In the genomic region with DNA sequence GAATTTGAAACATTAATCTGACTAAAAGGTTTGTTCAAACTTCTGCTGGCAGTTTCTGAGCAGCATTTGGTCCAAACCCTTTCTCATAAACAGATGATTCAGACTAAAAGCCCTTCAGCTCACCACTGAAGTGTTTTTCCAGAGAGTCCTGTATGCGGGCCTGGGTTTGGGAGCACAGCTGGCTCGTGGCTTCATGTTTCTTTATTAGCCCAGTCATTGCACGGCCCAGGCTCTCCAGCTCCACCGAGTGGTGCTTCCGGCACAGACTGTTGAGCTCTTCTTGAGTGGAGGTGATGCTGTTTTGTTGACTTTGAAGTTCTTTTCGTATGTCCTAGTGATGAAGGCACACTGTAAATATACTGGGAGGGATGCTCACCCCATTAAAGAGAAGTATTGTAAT, we compare ENCODE assay signal across 9 mouse cellular contexts.
A peak's percentile ranks its signal among the peaks of the same experiment; 100 is the strongest.
DNase-seq lines count a peak whose midpoint lies in the region; ATAC-seq and TF ChIP-seq lines count a peak whose summit lies in the region.
"Had no signal": no experiment of that assay in that cellular context is flagged by ENCODE, and none has a peak within 500 bp of the region (broad histone marks: within the 10 kb centered on the region; RNA-seq: fewer than 3 reads in every experiment).

No protein-coding gene starts in this region.

- H3K36me3 ChIP-seq in intestine, embryonic 14.5 days (ENCODE audit: control insufficient read depth, insufficient read depth, low read length), result no peaks in the 10 kb centered on the region
- no peaks in the 10 kb centered on the region for H3K36me3 ChIP-seq in neural tube, embryonic 11.5 days (ENCODE audit: control insufficient read depth, insufficient read depth, low read length)

- no peak for ATAC-seq in intestine, embryonic 14.5 days (replicated peaks; ENCODE audit: low FRiP score, low TSS enrichment, low read depth)
- ATAC-seq in neural tube, embryonic 11.5 days (ENCODE audit: insufficient read depth, low FRiP score, low TSS enrichment), result no peak; the same call in 1 of the 2 replicates

- H3K9me3 ChIP-seq in intestine, embryonic 14.5 days (ENCODE audit: control insufficient read depth, low read length), result no peaks in the 10 kb centered on the region
- no peaks in the 10 kb centered on the region for H3K9me3 ChIP-seq in neural tube, embryonic 11.5 days (ENCODE audit: control insufficient read depth, low read length)

- no peak overlapping the region for H3K4me2 ChIP-seq in intestine, embryonic 14.5 days (ENCODE audit: low read length)
- H3K4me2 ChIP-seq in neural tube, embryonic 11.5 days (ENCODE audit: low read depth), result no peak overlapping the region

- H3K4me3 ChIP-seq in intestine, embryonic 14.5 days (ENCODE audit: low read depth, low read length), result no peak overlapping the region
- H3K4me3 ChIP-seq in neural tube, embryonic 11.5 days (ENCODE audit: low read depth, low read length), result no peak overlapping the region

- H3K9ac ChIP-seq in intestine, embryonic 14.5 days (ENCODE audit: low read length), result no peak overlapping the region
- H3K9ac ChIP-seq in neural tube, embryonic 11.5 days (ENCODE audit: low read length), result no peak overlapping the region

- no peak for TF ChIP-seq POLR2A in brain, embryonic 14.5 days (IDR thresholded peaks at IDR 0.05; ENCODE audit: borderline replicate concordance, extremely low read depth, insufficient read depth, insufficient read length, poor library complexity, severe bottlenecking)

- H3K27ac ChIP-seq in intestine, embryonic 14.5 days (ENCODE audit: low read depth), result peak overlapping the region; percentile 8; the same call in 1 of the 2 replicates
- H3K27ac ChIP-seq in neural tube, embryonic 11.5 days (ENCODE audit: low read depth, low read length), result no peak overlapping the region

- peak; percentile 25; the same call in 1 of the 2 replicates for TF ChIP-seq CTCF in brain, embryonic 14.5 days (IDR thresholded peaks at IDR 0.05; ENCODE audit: borderline replicate concordance, extremely low read depth, insufficient read depth, insufficient read length)

- DNase-seq in kidney, postnatal 4 days, result peak; percentile 26 to 53
- no peak for DNase-seq in kidney, adult 8-10 months
- DNase-seq in brain, embryonic 14.5 days (ENCODE audit: low read depth), result no peak
- DNase-seq in intestine, embryonic 14.5 days (ENCODE audit: low spot score), result no peak
- peak; percentile 46 for DNase-seq in neural tube, embryonic 11.5 days (ENCODE audit: low spot score)
- no peak for DNase-seq in layer of hippocampus, adult 8-10 months (ENCODE audit: low spot score in 2 of 2)
- DNase-seq in adrenal gland, adult 18-20 months (ENCODE audit: low spot score in 2 of 2), result no peak
- no peak for DNase-seq in urinary bladder, adult 2 months (ENCODE audit: low spot score)
- DNase-seq: spleen, adult 18-20 months had no signal

- H3K27me3 ChIP-seq in intestine, embryonic 14.5 days (replicated peaks; ENCODE audit: control insufficient read depth, insufficient read depth, low read length), result no peaks in the 10 kb centered on the region
- H3K27me3 ChIP-seq in neural tube, embryonic 11.5 days (ENCODE audit: control insufficient read depth, insufficient read depth, low read length), result no peaks in the 10 kb centered on the region

- H3K4me1 ChIP-seq in intestine, embryonic 14.5 days (replicated peaks; ENCODE audit: control insufficient read depth, insufficient read depth, low read length), result 0 out of 2 replicates have a peak, but pooled peaks cover 5% of the 10 kb centered on the region
- no peaks in the 10 kb centered on the region for H3K4me1 ChIP-seq in neural tube, embryonic 11.5 days (ENCODE audit: control insufficient read depth, insufficient read depth, low read length)

- WGBS in intestine, embryonic 14.5 days, result 24% methylated on average over 6 of the region's 6 CpGs
- 49% methylated on average over 6 of the region's 6 CpGs for WGBS in neural tube, embryonic 11.5 days

Comparison
In these comparisons a context has a peak if more than half of its experiments do, and no peak if none do; other contexts are left out.
1. DNase-seq: peak in kidney, postnatal 4 days (2 of 2) and neural tube, embryonic 11.5 days (single experiment); none in kidney, adult 8-10 months (0 of 2), brain, embryonic 14.5 days (single experiment), intestine, embryonic 14.5 days (single experiment), layer of hippocampus, adult 8-10 months (0 of 2), adrenal gland, adult 18-20 months (0 of 2) and urinary bladder, adult 2 months (single experiment).